In the genomic region with DNA sequence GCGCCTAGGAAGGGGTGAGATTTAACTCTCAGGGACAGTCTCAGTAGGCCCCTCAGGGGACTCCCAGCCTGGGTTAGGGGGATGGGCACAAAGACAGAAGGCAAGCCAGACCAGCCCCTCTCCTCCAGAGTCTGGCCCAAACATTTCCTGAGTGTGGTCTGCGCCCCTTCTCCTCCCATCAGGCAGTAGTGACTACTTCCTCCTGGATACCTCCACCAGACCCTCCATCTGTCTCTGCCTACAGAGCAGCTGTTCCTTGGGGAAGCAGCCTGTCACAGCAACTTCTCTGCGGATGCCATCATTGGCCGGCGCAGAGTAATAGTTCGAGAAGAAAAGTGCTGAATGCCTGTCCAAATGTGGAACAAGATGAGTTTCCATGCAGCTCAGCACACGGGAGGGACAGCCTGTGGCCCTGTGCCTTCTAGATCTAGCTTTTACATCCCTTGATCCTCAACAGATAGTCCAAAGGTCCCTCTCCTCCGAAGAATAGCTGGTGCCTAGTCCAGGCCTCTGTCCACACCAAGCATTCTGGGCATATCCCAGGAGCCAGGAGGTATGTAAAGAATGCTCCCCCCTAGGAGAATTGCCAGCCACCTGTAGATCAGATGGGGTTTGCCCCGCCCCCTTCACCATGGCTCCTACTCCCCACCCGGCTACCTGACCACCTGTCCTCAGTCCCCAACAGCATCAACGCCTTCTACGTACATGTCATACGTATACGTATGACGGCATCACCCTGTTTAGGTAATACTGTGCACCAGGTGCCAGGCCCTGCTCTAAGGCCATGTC, we compare ENCODE assay signal across 10 mouse cellular contexts. TPM values are rescaled to one million over a fixed set of nuclear protein-coding genes. Genes with fewer than 3 reads are reported as not detected.
DNase-seq lines count a peak whose midpoint lies in the region; ATAC-seq and TF ChIP-seq lines count a peak whose summit lies in the region.
"Had no signal": no experiment of that assay in that cellular context is flagged by ENCODE, and none has a peak within 500 bp of the region (broad histone marks: within the 10 kb centered on the region; RNA-seq: fewer than 3 reads in every experiment).

No protein-coding gene starts in this region.

- 76% methylated on average over 15 of the region's 15 CpGs for WGBS in lung, embryonic 14.5 days

- H3K36me3 ChIP-seq in lung, embryonic 14.5 days (ENCODE audit: insufficient read depth): no peaks in the 10 kb centered on the region

- no peak overlapping the region for H3K9ac ChIP-seq in lung, embryonic 14.5 days
- H3K9ac ChIP-seq: neural tube, embryonic 13.5 days had no signal

- H3K9me3 ChIP-seq in lung, embryonic 14.5 days (ENCODE audit: low read depth, low read length): no peaks in the 10 kb centered on the region
- H3K9me3 ChIP-seq: neural tube, embryonic 13.5 days had no signal

- DNase-seq in gastrocnemius, adult 2 months: no peak
- no peak for DNase-seq in gastrocnemius, postnatal 36 days
- no peak for DNase-seq in lung, embryonic 14.5 days
- no peak for DNase-seq in lung, postnatal 4 days
- DNase-seq in kidney, postnatal 14 days: peak; percentile 32
- DNase-seq in adrenal gland, postnatal 36 days: no peak
- no peak for DNase-seq in thymus, postnatal 36 days
- DNase-seq: cerebellum, adult 11 months had no signal

- ATAC-seq in lung, embryonic 14.5 days (ENCODE audit: insufficient read depth): no peak
- peak; percentile 21 for ATAC-seq in megakaryocyte progenitor cell, adult 5-6 weeks (replicated peaks; ENCODE audit: poor library complexity)

- H3K4me1 ChIP-seq in lung, embryonic 14.5 days (ENCODE audit: insufficient read depth): peaks cover 24% of the 10 kb centered on the region

- intact Hi-C loops in gastrocnemius, adult 2 months (cut with DNase I): no loop called here
- intact Hi-C loops in gastrocnemius, postnatal 36 days (cut with DNase I): no loop called here

- peak overlapping the region; percentile 91 for H3K27ac ChIP-seq in gastrocnemius, adult 2 months
- H3K27ac ChIP-seq in lung, embryonic 14.5 days (ENCODE audit: low read depth): peak overlapping the region; percentile 10; the same call in 1 of the 2 replicates

- H3K4me3 ChIP-seq in gastrocnemius, adult 2 months: no peak overlapping the region
- H3K4me3 ChIP-seq in lung, embryonic 14.5 days (ENCODE audit: low read depth, low read length): no peak overlapping the region
- H3K4me3 ChIP-seq: neural tube, embryonic 13.5 days had no signal

- H3K4me2 ChIP-seq in lung, embryonic 14.5 days: no peak overlapping the region
- H3K4me2 ChIP-seq: neural tube, embryonic 13.5 days had no signal

- no peak for TF ChIP-seq CTCF in gastrocnemius, adult 2 months (IDR thresholded peaks at IDR 0.05)
- no peak for TF ChIP-seq CTCF in lung, embryonic 14.5 days (IDR thresholded peaks at IDR 0.05; ENCODE audit: low read depth)

- no peaks in the 10 kb centered on the region for H3K27me3 ChIP-seq in lung, embryonic 14.5 days (ENCODE audit: insufficient read depth, low read length)
- H3K27me3 ChIP-seq: neural tube, embryonic 13.5 days had no signal

RNA-seq across cellular contexts. Expression of a gene that starts 44.8 kb away (rescaled TPM):
- under 1 TPM; 0.36 to 0.67 TPM for total RNA-seq in gastrocnemius, adult 2 months (2021)
- total RNA-seq in gastrocnemius, postnatal 36 days (2021): under 1 TPM; 0.49 to 0.54 TPM
- 3.6 and 3.9 TPM in 2 replicates for polyA plus RNA-seq in lung, embryonic 14.5 days (2014; fragmentation: Nextera tagmentation; extraction: Ambion mirVana)
- 3.4 and 5.1 TPM in 2 replicates for total RNA-seq in megakaryocyte progenitor cell, adult 5-6 weeks (2015)
- total RNA-seq in megakaryocyte progenitor cell, adult 5-6 weeks (2017): 4.0 and 4.6 TPM in 2 replicates
- 1 to 10 TPM; 1.5 to 1.9 TPM for total RNA-seq in adrenal gland, postnatal 36 days (2021)

RNA-seq across cellular contexts. Expression of a gene that starts 59.7 kb away (rescaled TPM):
- 10 to 100 TPM; 31.1 to 37.7 TPM for total RNA-seq in gastrocnemius, adult 2 months (2021)
- 10 to 100 TPM; 30.3 to 36.8 TPM for total RNA-seq in gastrocnemius, postnatal 36 days (2021)
- 46.5 and 51.7 TPM in 2 replicates for polyA plus RNA-seq in lung, embryonic 14.5 days (2014; fragmentation: Nextera tagmentation; extraction: Ambion mirVana)
- total RNA-seq in megakaryocyte progenitor cell, adult 5-6 weeks (2015): 151 and 162 TPM in 2 replicates
- total RNA-seq in megakaryocyte progenitor cell, adult 5-6 weeks (2017): 82.5 and 95.8 TPM in 2 replicates
- 100 to 1,000 TPM; 123 to 133 TPM for total RNA-seq in adrenal gland, postnatal 36 days (2021)
